Mouse (Mus musculus) midbrain, embryonic 10.5 days (tissue): Measurements from ENCODE around the gene Gon7. TPM values are rescaled to one million over a fixed set of nuclear protein-coding genes. Genes with fewer than 3 reads are reported as not detected.
A peak's percentile ranks its signal among the peaks of the same experiment; 100 is the strongest.

ENCODE experiments used
- DNase-seq: peaks from one replicate; pipeline ENCODE4 v3.0.0-alpha.2; 2017; ENCODE audit warnings: low spot score
- H3K27ac ChIP-seq: fragments of 300-500 bp; sonication (generic); replicated peaks from 2 replicates; pipeline ENCODE4 v1.5.1; 2016; ENCODE audit warnings: mild to moderate bottlenecking
- H3K27me3 ChIP-seq: fragments of 300-500 bp; sonication (generic); 2 replicates; pipeline ENCODE4 v1.6.1; 2016; ENCODE audit warnings: low read depth, mild to moderate bottlenecking; ENCODE audit not compliant: poor library complexity, severe bottlenecking
- H3K36me3 ChIP-seq: fragments of 300-500 bp; sonication (generic); 2 replicates; pipeline ENCODE4 v1.6.1; 2016; ENCODE audit warnings: mild to moderate bottlenecking, moderate library complexity
- H3K4me1 ChIP-seq: fragments of 300-500 bp; sonication (generic); 2 replicates; pipeline ENCODE4 v1.6.1; 2016
- H3K4me3 ChIP-seq: fragments of 300-500 bp; sonication (generic); 2 replicates; pipeline ENCODE4 v1.5.1; 2016; ENCODE audit warnings: mild to moderate bottlenecking, moderate library complexity
- H3K9me3 ChIP-seq: fragments of 300-500 bp; sonication (generic); replicated peaks from 2 replicates; pipeline ENCODE4 v1.6.1; 2016; ENCODE audit warnings: mild to moderate bottlenecking
- WGBS: fragments of 180-500 bp; shearing (Covaris S2); methylation state at CpG from one replicate; pipeline ENCODE4 v1.1.7; 2016; 5-methylcytosine and 5-hydroxymethylcytosine counted together
- polyA plus RNA-seq: library from polyadenylated mRNA; unstranded; fragments of >200 nt; fragmentation: Nextera tagmentation; extraction: Ambion mirVana; gene quantifications from 2 replicates; pipeline ENCODE4 v1.2.1, GENCODE M21; 2016

Gene Gon7
- polyA plus RNA-seq, 1 experiment from 2014 or later: 52.7 TPM

DNA sequence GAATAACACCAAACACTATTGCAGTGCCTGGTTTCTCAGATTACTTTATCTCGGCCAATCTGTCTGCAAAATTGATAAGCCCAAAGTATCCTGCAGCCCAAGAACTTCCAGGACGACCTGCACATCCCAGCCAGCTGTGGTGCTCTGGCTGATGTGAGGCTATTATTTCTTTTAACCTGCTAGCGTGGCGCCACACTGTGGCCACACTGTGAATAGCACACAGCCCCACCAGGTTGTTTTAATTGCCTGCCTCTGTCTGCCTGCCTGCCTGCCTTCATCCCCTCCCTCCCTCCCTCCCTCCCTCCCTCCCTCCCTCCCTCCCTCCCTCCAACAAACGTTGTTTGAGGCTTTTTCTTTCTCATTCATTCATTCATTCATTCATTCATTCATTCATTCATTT is 24.2 kb downstream of the Gon7 start:
- peaks cover 26% of the 10 kb centered on the region for H3K4me1 ChIP-seq
- no peaks in the 10 kb centered on the region for H3K9me3 ChIP-seq
- no peak overlapping the region for H3K4me3 ChIP-seq
- no peaks in the 10 kb centered on the region for H3K27me3 ChIP-seq
- WGBS: 12% methylated on average over 5 of the region's 5 CpGs
- no peak overlapping the region for H3K27ac ChIP-seq
- DNase-seq: peak; percentile 64
- no peaks in the 10 kb centered on the region for H3K36me3 ChIP-seq

GRCm38 (mm10) chr12:102730798-102731619 is 26.6 kb downstream of the Gon7 start:
- no peaks in the 10 kb centered on the region for H3K36me3 ChIP-seq
- peak overlapping the region; percentile 38 for H3K4me3 ChIP-seq
- no peaks in the 10 kb centered on the region for H3K9me3 ChIP-seq
- peak overlapping the region; percentile 91 for H3K27ac ChIP-seq
- WGBS: 49% methylated on average over 16 of the region's 16 CpGs
- H3K4me1 ChIP-seq: peaks cover 26% of the 10 kb centered on the region
- H3K27me3 ChIP-seq: no peaks in the 10 kb centered on the region
- no peak for DNase-seq

GRCm38 (mm10) chr12:102729855-102730797 is 27.5 kb downstream of the Gon7 start:
- Histone ChIP-seq H3K4me3 (peak overlapping the region; percentile 38), H3K4me1 (peaks cover 26% of the 10 kb centered on the region), H3K36me3 (no peaks in the 10 kb centered on the region), H3K27ac (peak overlapping the region; percentile 91), H3K9me3 (no peaks in the 10 kb centered on the region), H3K27me3 (no peaks in the 10 kb centered on the region)
- 36% methylated on average over 26 of the region's 26 CpGs for WGBS
- peak; percentile 91 for DNase-seq

GRCm38 (mm10) chr12:102725761-102726175 is 31.8 kb downstream of the Gon7 start:
- 85% methylated on average over 7 of the region's 7 CpGs for WGBS
- Histone ChIP-seq H3K27me3 (no peaks in the 10 kb centered on the region), H3K4me3 (no peak overlapping the region), H3K4me1 (peaks cover 30% of the 10 kb centered on the region), H3K36me3 (no peaks in the 10 kb centered on the region), H3K9me3 (no peaks in the 10 kb centered on the region), H3K27ac (no peak overlapping the region)
- DNase-seq: no peak

- H3K4me3 ChIP-seq: no peak overlapping the region
- H3K27me3 ChIP-seq: no peaks in the 10 kb centered on the region
- H3K9me3 ChIP-seq: no peaks in the 10 kb centered on the region
- no peak for DNase-seq
- WGBS: 87% methylated on average over 6 of the region's 6 CpGs
- no peak overlapping the region for H3K27ac ChIP-seq
- H3K4me1 ChIP-seq: peaks cover 24% of the 10 kb centered on the region
- no peaks in the 10 kb centered on the region for H3K36me3 ChIP-seq
Observed at GRCm38 (mm10) chr12:102725146-102725545, 32.5 kb downstream of the Gon7 start.

- Histone ChIP-seq H3K4me3 (no peak overlapping the region), H3K27me3 (no peaks in the 10 kb centered on the region), H3K27ac (no peak overlapping the region), H3K4me1 (peaks cover 24% of the 10 kb centered on the region), H3K9me3 (no peaks in the 10 kb centered on the region), H3K36me3 (no peaks in the 10 kb centered on the region)
- no peak for DNase-seq
- WGBS: 88% methylated on average over 6 of the region's 6 CpGs
Observed at GRCm38 (mm10) chr12:102723861-102724260, 33.7 kb downstream of the Gon7 start.

DNA sequence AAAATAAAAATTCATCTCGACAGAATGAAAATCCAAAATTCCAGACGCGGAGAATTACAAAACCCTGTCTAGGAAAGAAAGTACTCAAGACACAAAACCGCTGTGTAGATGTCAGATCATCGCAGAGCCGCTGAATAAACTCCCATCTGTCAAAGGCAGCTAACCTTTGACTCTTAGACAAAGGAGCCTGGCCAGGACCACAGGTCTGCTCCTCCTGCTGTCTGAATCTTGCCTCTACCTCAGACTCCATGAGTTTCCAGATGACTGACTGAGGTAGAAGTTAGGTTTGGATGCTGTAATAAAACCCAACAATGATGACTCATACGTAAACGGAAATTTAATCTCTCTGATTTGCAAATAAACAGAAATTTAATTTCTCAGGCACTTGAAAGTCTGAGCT is 34.6 kb downstream of the Gon7 start:
- Histone ChIP-seq H3K36me3 (no peaks in the 10 kb centered on the region), H3K9me3 (no peaks in the 10 kb centered on the region), H3K4me3 (no peak overlapping the region), H3K4me1 (peaks cover 24% of the 10 kb centered on the region), H3K27ac (no peak overlapping the region), H3K27me3 (no peaks in the 10 kb centered on the region)
- no peak for DNase-seq
- WGBS: 69% methylated on average over 8 of the region's 8 CpGs

DNA sequence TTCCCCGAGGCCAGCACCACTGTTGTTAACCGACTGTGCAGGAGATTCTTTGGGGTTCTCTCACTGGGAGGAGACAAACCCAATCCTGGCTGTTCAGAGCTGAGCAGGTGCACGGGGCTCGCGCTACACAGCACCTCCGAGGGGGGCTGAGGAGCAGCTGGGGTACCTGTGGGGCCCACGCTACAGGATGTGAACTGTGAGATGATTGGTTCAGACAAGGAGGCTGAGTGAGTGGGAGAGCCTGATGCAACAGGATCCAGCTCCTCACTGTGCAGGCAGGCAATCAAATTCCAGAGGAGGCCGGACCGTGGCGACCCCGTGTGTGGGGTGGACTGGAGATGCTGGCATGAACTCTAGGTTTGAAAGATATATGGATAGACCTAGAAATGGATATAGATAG is 35.2 kb downstream of the Gon7 start:
- Histone ChIP-seq H3K9me3 (no peaks in the 10 kb centered on the region), H3K27ac (peak overlapping the region; percentile 53), H3K4me3 (no peak overlapping the region), H3K36me3 (no peaks in the 10 kb centered on the region), H3K27me3 (no peaks in the 10 kb centered on the region), H3K4me1 (peaks cover 24% of the 10 kb centered on the region)
- 56% methylated on average over 11 of the region's 11 CpGs for WGBS
- DNase-seq: no peak

GRCm38 (mm10) chr12:102719552-102720315 is 37.9 kb downstream of the Gon7 start:
- WGBS: 32% methylated on average over 13 of the region's 13 CpGs
- H3K27ac ChIP-seq: no peak overlapping the region; the same call in 1 of the 2 replicates
- H3K36me3 ChIP-seq: no peaks in the 10 kb centered on the region
- H3K9me3 ChIP-seq: no peaks in the 10 kb centered on the region
- no peak overlapping the region for H3K4me3 ChIP-seq
- DNase-seq: peak; percentile 59
- peaks cover 24% of the 10 kb centered on the region for H3K4me1 ChIP-seq
- H3K27me3 ChIP-seq: no peaks in the 10 kb centered on the region

DNA sequence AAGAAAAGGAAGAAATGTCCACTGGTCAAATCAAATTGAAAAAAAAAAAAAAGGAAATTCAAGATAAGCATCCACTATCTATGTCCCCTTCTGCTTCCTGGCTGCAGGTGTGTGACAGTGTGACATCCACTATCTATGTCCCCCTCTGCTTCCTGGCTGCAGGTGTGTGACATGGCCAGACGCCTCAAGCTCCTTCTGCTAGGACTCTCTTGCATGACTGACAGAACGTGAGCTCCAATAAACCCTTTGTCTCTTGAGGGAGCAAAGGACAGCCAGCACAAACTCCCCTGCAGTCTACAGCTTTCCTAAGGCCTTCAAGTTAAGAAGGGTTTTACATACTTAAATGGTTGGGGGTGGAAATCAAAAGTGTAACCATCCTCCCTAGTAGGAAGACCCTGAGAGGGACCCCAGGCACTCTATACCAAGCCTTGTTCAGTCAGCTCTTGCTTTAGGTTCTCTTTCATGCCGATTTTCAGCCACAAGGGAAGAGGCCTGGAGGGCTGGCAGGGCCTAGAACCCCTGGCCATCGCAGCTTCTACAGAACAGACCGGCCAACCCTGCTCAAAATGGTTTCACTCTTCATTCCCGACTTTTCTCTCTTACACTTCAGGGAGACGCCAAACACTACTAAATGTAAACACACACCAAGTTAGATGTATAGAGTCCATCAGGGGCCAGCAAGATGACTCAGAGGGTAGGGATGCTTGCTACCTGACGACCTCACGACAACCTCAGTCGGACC is 42.8 kb downstream of the Gon7 start:
- WGBS: 86% methylated on average over 10 of the region's 10 CpGs
- Histone ChIP-seq H3K9me3 (no peaks in the 10 kb centered on the region), H3K27ac (no peak overlapping the region), H3K4me1 (peaks cover 21% of the 10 kb centered on the region), H3K4me3 (no peak overlapping the region), H3K36me3 (no peaks in the 10 kb centered on the region), H3K27me3 (no peaks in the 10 kb centered on the region)
- no peak for DNase-seq

DNA sequence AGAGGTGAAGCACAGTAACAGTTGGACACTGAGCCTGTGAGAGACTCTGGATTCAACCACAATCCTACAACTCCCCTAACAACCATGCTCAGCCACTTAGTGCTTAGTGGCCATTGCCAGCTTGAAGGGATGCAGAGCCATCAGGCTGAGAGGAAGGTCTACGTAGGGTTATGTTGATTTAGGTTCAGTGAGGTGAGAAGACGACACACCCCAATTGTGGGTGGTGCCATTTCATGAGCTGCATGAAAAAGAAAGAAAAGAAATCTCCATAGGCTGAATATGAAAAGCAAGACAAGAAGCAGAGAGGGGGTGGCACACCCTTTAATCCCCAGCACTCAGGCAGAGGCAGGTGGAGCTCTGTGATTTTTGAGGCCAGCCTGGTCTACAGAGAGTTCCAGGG is 43.5 kb downstream of the Gon7 start:
- 69% methylated on average over 2 of the region's 2 CpGs for WGBS
- Histone ChIP-seq H3K36me3 (no peaks in the 10 kb centered on the region), H3K27me3 (no peaks in the 10 kb centered on the region), H3K4me3 (no peak overlapping the region), H3K4me1 (peaks cover 16% of the 10 kb centered on the region), H3K27ac (no peak overlapping the region), H3K9me3 (no peaks in the 10 kb centered on the region)
- DNase-seq: no peak
